Comparison of ENCODE assay signal across 8 mouse cellular contexts in genomic region chr1:93445822-93446162, GRCm38 (mm10). TPM values are rescaled to one million over a fixed set of nuclear protein-coding genes. Genes with fewer than 3 reads are reported as not detected.
A peak's percentile ranks its signal among the peaks of the same experiment; 100 is the strongest.
DNase-seq lines count a peak whose midpoint lies in the region; ATAC-seq and TF ChIP-seq lines count a peak whose summit lies in the region.

No protein-coding gene starts in this region.

- no peak for DNase-seq in heart, postnatal 10 days
- DNase-seq in forebrain, embryonic 14.5 days (ENCODE audit: low spot score) = no peak
- no peak for DNase-seq in adrenal gland, adult 8-10 months
- no peak for DNase-seq in retina, embryonic 14.5 days (ENCODE audit: low spot score)
- DNase-seq in layer of hippocampus, adult 9-10 months (ENCODE audit: low spot score) = no peak

- 18% methylated on average over 3 of the region's 3 CpGs for WGBS in heart, embryonic 11.5 days (ENCODE audit: insufficient replicate concordance)
- 18% methylated on average over 3 of the region's 3 CpGs for WGBS in forebrain, embryonic 14.5 days
- 8% methylated on average over 3 of the region's 3 CpGs for WGBS in macrophage (ENCODE audit: missing documents)

- peak overlapping the region; percentile 95 for H3K9ac ChIP-seq in heart, embryonic 11.5 days (ENCODE audit: low read depth, low read length)
- peak overlapping the region; percentile 77 for H3K9ac ChIP-seq in forebrain, embryonic 14.5 days (ENCODE audit: low read length)

- H3K27ac ChIP-seq in heart, embryonic 11.5 days (ENCODE audit: low read depth, low read length) = peak overlapping the region; percentile 97
- peak overlapping the region; percentile 48; the same call in 1 of the 2 replicates for H3K27ac ChIP-seq in forebrain, embryonic 14.5 days (ENCODE audit: low read depth, low read length)
- peak overlapping the region; percentile 22; the same call in 1 of the 2 replicates for H3K27ac ChIP-seq in macrophage

- TF ChIP-seq CTCF in E14TG2a.4 (conservative IDR thresholded peaks at IDR 0.05; ENCODE audit: low read length) = no peak

- peaks cover 23% of the 10 kb centered on the region for H3K4me1 ChIP-seq in heart, embryonic 11.5 days (ENCODE audit: control insufficient read depth, insufficient read depth, low read length)
- peaks cover 21% of the 10 kb centered on the region for H3K4me1 ChIP-seq in E14TG2a.4 (replicated peaks; ENCODE audit: low read depth, low read length)
- no peaks in the 10 kb centered on the region for H3K4me1 ChIP-seq in forebrain, embryonic 14.5 days (ENCODE audit: control insufficient read depth, insufficient read depth, low read length)

- H3K4me3 ChIP-seq in heart, embryonic 11.5 days (ENCODE audit: low read depth, low read length) = peak overlapping the region; percentile 94
- H3K4me3 ChIP-seq in E14TG2a.4 (replicated peaks; ENCODE audit: low read length) (peak overlapping the region; percentile 81), macrophage (ENCODE audit: inconsistent target) (peak overlapping the region; percentile 52)
- H3K4me3 ChIP-seq in forebrain, embryonic 14.5 days (ENCODE audit: low read depth, low read length) = peak overlapping the region; percentile 75

- peak; percentile 19; the same call in 1 of the 2 replicates for ATAC-seq in heart, embryonic 11.5 days (replicated peaks; ENCODE audit: insufficient number of reproducible peaks, low FRiP score, low TSS enrichment)
- no peak for ATAC-seq in forebrain, embryonic 14.5 days

- no peaks in the 10 kb centered on the region for H3K9me3 ChIP-seq in heart, embryonic 11.5 days (replicated peaks; ENCODE audit: control insufficient read depth, low read length)
- H3K9me3 ChIP-seq in E14TG2a.4 (ENCODE audit: low read length) = no peaks in the 10 kb centered on the region
- no peaks in the 10 kb centered on the region for H3K9me3 ChIP-seq in forebrain, embryonic 14.5 days (replicated peaks; ENCODE audit: control insufficient read depth, low read length)

- H3K4me2 ChIP-seq in heart, embryonic 11.5 days = peak overlapping the region; percentile 75
- H3K4me2 ChIP-seq in forebrain, embryonic 14.5 days (ENCODE audit: low read length) = peak overlapping the region; percentile 97

- H3K79me2 ChIP-seq in macrophage (ENCODE audit: inconsistent target) = peaks cover 52% of the 10 kb centered on the region

- H3K36me3 ChIP-seq in heart, embryonic 11.5 days (ENCODE audit: control insufficient read depth, insufficient read depth, low read length) = peaks cover 8% of the 10 kb centered on the region; the same call in 1 of the 2 replicates
- H3K36me3 ChIP-seq in E14TG2a.4 (ENCODE audit: insufficient read depth, low read length) (peaks cover 40% of the 10 kb centered on the region), macrophage (ENCODE audit: inconsistent target) (peaks cover 9% of the 10 kb centered on the region; the same call in 1 of the 2 replicates)
- peaks cover 5% of the 10 kb centered on the region for H3K36me3 ChIP-seq in forebrain, embryonic 14.5 days (ENCODE audit: control insufficient read depth, insufficient read depth, low read length)

- no peaks in the 10 kb centered on the region for H3K27me3 ChIP-seq in heart, embryonic 11.5 days (ENCODE audit: control insufficient read depth, insufficient read depth, low read length)
- peaks cover 5% of the 10 kb centered on the region for H3K27me3 ChIP-seq in E14TG2a.4 (ENCODE audit: insufficient read depth, low read length)
- no peaks in the 10 kb centered on the region for H3K27me3 ChIP-seq in forebrain, embryonic 14.5 days (replicated peaks; ENCODE audit: control insufficient read depth, insufficient read depth, low read length)

- intact Hi-C loops in heart, postnatal 10 days (cut with DNase I) = loop anchor here (1.0 to 10.0 kb wide), 3 partner anchors 33 to 279 kb away; partner anchors contain the start of gene Hdlbp

RNA-seq across cellular contexts. Expression of gene Hdlbp, which starts 32.8 kb away (rescaled TPM):
- 137 and 144 TPM in 2 replicates for polyA plus RNA-seq in heart, embryonic 11.5 days (2014; fragmentation: Nextera tagmentation; extraction: Ambion mirVana)
- 100 to 1,000 TPM; 347 to 363 TPM for total RNA-seq in heart, postnatal 10 days (2021)
- 63.8 and 73.8 TPM in 2 replicates for polyA plus RNA-seq in forebrain, embryonic 14.5 days (2014; fragmentation: Nextera tagmentation; extraction: Ambion mirVana)
- 100 to 1,000 TPM; 122 to 231 (median 176) TPM for total RNA-seq in macrophage (2018; cell fraction: chromatin; rRNA removed)
- 100 to 1,000 TPM in 17 of 26 experiments, 10 to 100 TPM in 9; 90.9 to 125 (median 108) TPM for total RNA-seq in macrophage (2018; cell fraction: cytosol; rRNA removed)
- total RNA-seq in macrophage (2018; cell fraction: nucleus; rRNA removed) = 100 to 1,000 TPM in 25 of 26 experiments, 10 to 100 TPM in 1; 93.7 to 172 (median 128) TPM
- 89.3 to 145 TPM (median 94.5 TPM) in 3 replicates for polyA plus RNA-seq in macrophage (2018)
- total RNA-seq in adrenal gland, adult 8-10 months (2022) = 100 to 1,000 TPM; 299 to 422 (median 334) TPM

Comparison
In these comparisons a context has a peak if more than half of its experiments do, and no peak if none do; other contexts are left out.
1. H3K27ac ChIP-seq: peak in every context shown above with its lines; median percentile 97 in heart, embryonic 11.5 days; 48 in forebrain, embryonic 14.5 days; 22 in macrophage.